Mouse (Mus musculus): ENCODE measurements around the gene Cmtm7.

Cmtm7 gene

DNA sequence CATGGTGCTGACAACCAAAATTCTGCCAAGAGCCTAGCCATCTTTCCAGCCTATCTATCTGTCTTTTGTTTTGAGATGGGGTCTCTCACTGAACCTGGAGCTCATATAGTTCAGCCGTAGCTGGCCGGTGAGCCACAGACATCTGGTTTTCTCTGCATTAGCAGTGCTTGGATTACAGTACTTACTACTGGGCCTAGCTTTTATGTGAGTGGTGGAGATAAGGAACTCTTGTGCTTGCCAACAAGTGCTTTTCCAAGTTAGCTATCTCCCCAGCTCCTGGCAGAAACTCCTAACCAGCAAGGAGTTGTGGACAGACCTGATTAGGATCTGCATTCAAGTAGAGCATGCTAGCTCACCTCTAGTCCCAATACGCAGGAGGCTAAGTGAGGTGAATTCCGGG is 73.9 kb downstream of the Cmtm7 start:
- DNase-seq = no peak

Measured in cerebellum, adult 18-20 months (tissue).